Mouse (Mus musculus): Measurements from ENCODE around the gene Dnmt3b.

The Dnmt3b gene

GRCm38 (mm10) chr2:153649298-153650013 is at the start of gene Dnmt3b:
TSS of gene Dnmt3b (plus strand) at chr2:153649450.
- peak; percentile 77 to 85 for DNase-seq

GRCm38 (mm10) chr2:153600021-153600666 is 49.1 kb upstream of the Dnmt3b start:
- DNase-seq: peak; percentile 51 to 73

- DNase-seq: peak; percentile 54 to 69
Measured at GRCm38 (mm10) chr2:153600667-153601648, 48.3 kb upstream of the Dnmt3b start.

GRCm38 (mm10) chr2:153603724-153604123 is 45.5 kb upstream of the Dnmt3b start:
- DNase-seq: no peak

GRCm38 (mm10) chr2:153606421-153606820 is 42.8 kb upstream of the Dnmt3b start:
- DNase-seq: no peak

GRCm38 (mm10) chr2:153607870-153608515 is 41.3 kb upstream of the Dnmt3b start:
- peak; percentile 11 to 36 for DNase-seq

GRCm38 (mm10) chr2:153609058-153609457 is 40.2 kb upstream of the Dnmt3b start:
- peak in 1 of 2 experiments; percentile 26 for DNase-seq

GRCm38 (mm10) chr2:153609548-153609947 is 39.7 kb upstream of the Dnmt3b start:
- DNase-seq: peak; percentile 92

GRCm38 (mm10) chr2:153610426-153611240 is 38.6 kb upstream of the Dnmt3b start:
- peak; percentile 46 to 75 for DNase-seq

GRCm38 (mm10) chr2:153611241-153611630 is 38.0 kb upstream of the Dnmt3b start:
- no peak for DNase-seq

- DNase-seq: no peak
Measured at GRCm38 (mm10) chr2:153611743-153612142, 37.5 kb upstream of the Dnmt3b start.

- peak; percentile 20 to 36 for DNase-seq
Measured at GRCm38 (mm10) chr2:153612594-153613281, 36.5 kb upstream of the Dnmt3b start.

- no peak for DNase-seq
Measured at GRCm38 (mm10) chr2:153616893-153617292, 32.4 kb upstream of the Dnmt3b start.

- DNase-seq: no peak
Measured at GRCm38 (mm10) chr2:153618439-153618838, 30.8 kb upstream of the Dnmt3b start.

- DNase-seq: no peak
Measured at GRCm38 (mm10) chr2:153618889-153619288, 30.4 kb upstream of the Dnmt3b start.

- DNase-seq: no peak
Measured at GRCm38 (mm10) chr2:153622449-153622848, 26.8 kb upstream of the Dnmt3b start.

GRCm38 (mm10) chr2:153630950-153631349 is 18.3 kb upstream of the Dnmt3b start:
- no peak for DNase-seq

- peak; percentile 92 to 93 for DNase-seq
Measured at GRCm38 (mm10) chr2:153631976-153632870, 17.0 kb upstream of the Dnmt3b start, which contains the start of gene Commd7. TSS of gene Commd7 (minus strand) at chr2:153632781.

GRCm38 (mm10) chr2:153632871-153633226 is 16.4 kb upstream of the Dnmt3b start:
- DNase-seq: no peak

GRCm38 (mm10) chr2:153633259-153633658 is 16.0 kb upstream of the Dnmt3b start:
- no peak for DNase-seq

Data from lung, postnatal 4 days (tissue).